Mouse (Mus musculus) kidney, embryonic 16.5 days (tissue): Measurements from ENCODE around the gene Htra1. TPM values are rescaled to one million over a fixed set of nuclear protein-coding genes. Genes with fewer than 3 reads are reported as not detected.

ENCODE experiments used
- ATAC-seq: fragments of 200-750 bp; cut with Nextera tagmentation; 2 replicates; pipeline ENCODE4 v1.8.0; 2017; ENCODE audit warnings: moderate TSS enrichment; ENCODE audit not compliant: low FRiP score, low TSS enrichment
- H3K27ac ChIP-seq: fragments of 300-500 bp; sonication (generic); 2 replicates; pipeline ENCODE4 v1.5.1; 2014; ENCODE audit warnings: low read length
- H3K27me3 ChIP-seq: fragments of 300-500 bp; sonication (generic); 2 replicates; pipeline ENCODE4 v1.6.1; 2014; ENCODE audit warnings: low read length, control low read depth, mixed read lengths; ENCODE audit not compliant: insufficient read depth
- H3K36me3 ChIP-seq: fragments of 300-500 bp; sonication (generic); 2 replicates; pipeline ENCODE4 v1.6.1; 2014; ENCODE audit warnings: low read length, control low read depth, mixed read lengths; ENCODE audit not compliant: insufficient read depth
- H3K4me1 ChIP-seq: fragments of 300-500 bp; sonication (generic); 2 replicates; pipeline ENCODE4 v1.6.1; 2014; ENCODE audit warnings: low read length, control low read depth, mixed read lengths; ENCODE audit not compliant: insufficient read depth
- H3K4me2 ChIP-seq: fragments of 300-500 bp; sonication (generic); replicated peaks from 2 replicates; pipeline ENCODE4 v1.6.1; 2014; ENCODE audit warnings: low read depth, low read length
- H3K4me3 ChIP-seq: fragments of 300-500 bp; sonication (generic); 2 replicates; pipeline ENCODE4 v1.5.1; 2014; ENCODE audit warnings: mild to moderate bottlenecking, low read length
- H3K9ac ChIP-seq: fragments of 300-500 bp; sonication (generic); replicated peaks from 2 replicates; pipeline ENCODE4 v1.6.1; 2014; ENCODE audit warnings: low read length
- H3K9me3 ChIP-seq: fragments of 300-500 bp; sonication (generic); 2 replicates; pipeline ENCODE4 v1.6.1; 2016; ENCODE audit warnings: low read length, control low read depth
- WGBS: fragments of 180-500 bp; shearing (Covaris S2); extraction: QIAGEN DNeasy Blood & Tissue Kit; methylation state at CpG from one replicate; pipeline ENCODE4 v1.1.7; 2014; 5-methylcytosine and 5-hydroxymethylcytosine counted together
- polyA plus RNA-seq: library from polyadenylated mRNA; unstranded; fragments of >200 nt; fragmentation: Nextera tagmentation; extraction: Ambion mirVana; gene quantifications from 2 replicates; pipeline ENCODE4 v1.2.1, GENCODE M21; 2015

Htra1 gene
- polyA plus RNA-seq, 1 experiment from 2014 or later = 13.4 TPM

DNA sequence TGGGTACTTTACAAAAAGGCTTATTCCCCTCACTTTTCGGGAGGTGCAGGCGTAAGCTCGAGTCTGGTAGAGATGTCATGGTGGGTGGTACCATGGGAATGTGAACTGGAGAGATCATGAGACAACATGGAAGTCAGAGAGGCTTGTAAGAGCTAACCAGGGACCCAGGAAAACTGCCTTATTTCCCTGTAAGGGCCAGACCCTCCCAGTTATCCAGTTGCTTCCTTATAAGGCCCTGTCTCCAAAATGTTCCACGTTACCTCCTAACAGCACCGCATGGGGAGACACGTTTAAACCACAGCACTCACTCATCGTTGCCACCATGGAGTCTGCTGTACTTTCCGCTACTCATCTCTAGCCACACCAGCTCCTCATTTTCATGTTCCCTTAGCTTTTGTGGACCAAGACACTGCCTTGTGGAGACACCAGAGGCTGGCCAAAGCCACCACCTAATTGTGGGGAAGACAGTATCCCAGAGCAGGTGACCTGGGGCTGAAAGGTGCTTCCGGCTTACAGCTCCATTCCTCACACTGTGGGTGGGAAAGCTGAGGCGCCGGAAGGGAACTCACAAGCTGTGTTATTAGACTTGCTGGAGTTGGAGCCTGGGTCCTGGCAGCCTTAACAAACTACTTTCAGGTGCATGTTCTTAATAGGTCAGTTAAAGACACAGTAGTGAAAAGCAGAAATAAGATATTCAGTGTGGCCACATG, 9.0 kb downstream of the Htra1 start:
- H3K9ac ChIP-seq = no peak overlapping the region
- H3K4me1 ChIP-seq = no peaks in the 10 kb centered on the region
- H3K27ac ChIP-seq = no peak overlapping the region
- H3K9me3 ChIP-seq = no peaks in the 10 kb centered on the region
- no peak for ATAC-seq
- H3K36me3 ChIP-seq = no peaks in the 10 kb centered on the region
- 88% methylated on average over 11 of the region's 11 CpGs for WGBS
- H3K27me3 ChIP-seq = no peaks in the 10 kb centered on the region
- no peak overlapping the region for H3K4me2 ChIP-seq
- no peak overlapping the region for H3K4me3 ChIP-seq

DNA sequence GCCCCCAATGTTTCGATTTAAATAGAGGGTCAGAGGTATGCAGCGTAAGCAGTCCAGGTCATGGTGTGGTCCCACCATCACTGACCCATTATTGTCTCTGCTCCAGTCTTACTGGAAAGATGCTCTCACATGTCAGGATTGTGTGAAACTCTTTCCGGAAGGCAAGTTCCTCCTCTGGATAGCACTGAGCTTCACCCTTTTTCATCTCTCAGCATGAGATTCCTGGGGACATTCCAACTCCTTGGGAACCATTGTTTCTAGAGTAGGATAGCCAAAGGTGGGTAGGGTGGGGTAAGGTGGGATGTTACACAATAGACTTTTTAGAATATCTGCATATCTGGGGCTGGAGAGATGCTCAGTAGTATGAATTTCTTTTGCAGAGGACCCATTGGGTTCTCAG, 9.8 kb downstream of the Htra1 start:
- Histone ChIP-seq H3K4me3 (no peak overlapping the region), H3K27ac (no peak overlapping the region), H3K4me2 (no peak overlapping the region), H3K4me1 (no peaks in the 10 kb centered on the region), H3K36me3 (no peaks in the 10 kb centered on the region), H3K9me3 (no peaks in the 10 kb centered on the region), H3K9ac (no peak overlapping the region), H3K27me3 (no peaks in the 10 kb centered on the region)
- ATAC-seq = no peak
- 92% methylated on average over 3 of the region's 3 CpGs for WGBS

DNA sequence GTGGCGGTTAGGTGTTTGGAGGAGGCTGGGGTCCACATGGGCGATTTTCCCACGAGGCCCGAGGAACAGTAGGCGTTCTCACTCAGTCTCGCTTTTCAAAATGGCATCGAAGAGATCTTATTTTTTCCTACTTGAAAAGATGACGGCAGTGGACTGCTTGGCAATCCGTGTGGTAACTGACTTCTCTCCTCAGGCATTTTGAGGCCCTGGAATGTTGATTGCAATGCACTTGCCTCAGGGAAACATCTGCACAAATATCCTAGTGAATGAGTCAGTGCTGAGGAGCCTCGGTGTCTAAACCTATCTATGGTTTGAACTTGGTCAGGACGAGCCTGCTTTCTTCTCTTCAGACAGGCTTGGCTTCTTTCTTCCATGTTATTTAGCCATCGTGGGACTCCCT, 10.4 kb downstream of the Htra1 start:
- Histone ChIP-seq H3K4me2 (no peak overlapping the region), H3K27me3 (no peaks in the 10 kb centered on the region), H3K4me3 (no peak overlapping the region), H3K27ac (no peak overlapping the region), H3K9ac (no peak overlapping the region), H3K4me1 (no peaks in the 10 kb centered on the region), H3K36me3 (no peaks in the 10 kb centered on the region), H3K9me3 (no peaks in the 10 kb centered on the region)
- 86% methylated on average over 12 of the region's 12 CpGs for WGBS
- no peak for ATAC-seq

DNA sequence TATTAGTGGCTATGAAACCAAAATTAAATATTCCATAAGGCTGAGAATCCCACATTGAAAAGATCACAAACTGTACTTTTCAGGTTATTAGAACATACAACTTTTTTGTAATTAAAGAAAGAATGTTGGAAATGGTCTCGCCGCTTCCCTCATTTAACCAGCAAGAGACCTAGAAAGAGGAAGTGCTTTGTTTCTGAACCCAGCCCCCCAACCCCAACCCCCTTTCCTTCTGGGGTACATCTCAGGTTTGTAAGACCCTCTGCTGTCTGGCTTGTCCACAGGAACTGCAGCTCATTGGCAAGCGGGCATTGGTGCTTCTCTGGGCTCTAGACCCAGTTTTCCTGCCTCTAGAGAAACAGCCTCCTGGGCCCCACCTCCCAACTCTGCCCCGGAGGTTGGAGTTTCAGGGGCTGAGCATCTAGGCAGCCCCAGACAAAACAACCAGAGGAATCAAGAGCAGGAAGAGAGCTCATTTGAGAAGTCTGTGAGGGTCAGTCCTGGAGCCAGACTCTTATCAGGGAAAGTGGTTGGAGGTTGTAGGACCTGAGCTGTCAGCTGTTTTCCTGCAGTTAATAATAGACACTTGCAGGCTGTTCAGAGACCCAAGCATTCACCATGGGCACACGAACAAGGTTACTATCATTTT, 12.8 kb downstream of the Htra1 start:
- WGBS = 47% methylated on average over 5 of the region's 5 CpGs
- ATAC-seq = peak; percentile 50; the same call in 1 of the 2 replicates
- Histone ChIP-seq H3K27me3 (no peaks in the 10 kb centered on the region), H3K27ac (0 out of 2 replicates have a peak overlapping the region, but pooled peaks have one; percentile 43), H3K4me2 (no peak overlapping the region), H3K9ac (peak overlapping the region; percentile 36; the same call in 1 of the 2 replicates), H3K9me3 (no peaks in the 10 kb centered on the region), H3K36me3 (no peaks in the 10 kb centered on the region), H3K4me3 (no peak overlapping the region), H3K4me1 (no peaks in the 10 kb centered on the region)

DNA sequence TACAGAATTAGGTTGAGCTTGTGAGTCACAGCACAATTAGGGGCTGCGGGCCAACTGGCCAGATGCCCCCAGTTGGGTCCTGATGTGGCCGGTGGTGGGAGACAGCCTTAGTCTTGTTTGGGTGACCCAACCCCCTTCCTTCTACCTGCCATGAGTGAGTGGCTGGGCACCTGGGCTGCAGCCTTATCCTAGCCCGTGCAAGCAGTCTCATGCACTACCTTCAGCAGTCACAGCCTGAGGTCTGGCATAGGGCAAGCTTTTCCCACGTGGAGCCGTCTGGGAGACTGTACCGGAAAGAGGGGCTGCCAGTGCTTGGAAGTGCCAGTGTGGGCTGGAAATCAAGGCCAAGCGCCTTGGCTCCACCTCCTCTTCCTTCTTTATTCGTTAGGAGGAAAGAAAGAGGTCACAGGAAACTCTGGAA, 13.4 kb downstream of the Htra1 start:
- no peaks in the 10 kb centered on the region for H3K4me1 ChIP-seq
- peak overlapping the region; percentile 35 for H3K27ac ChIP-seq
- H3K4me3 ChIP-seq = no peak overlapping the region
- H3K4me2 ChIP-seq = 0 out of 2 replicates have a peak overlapping the region, but pooled peaks have one; percentile 13
- 42% methylated on average over 8 of the region's 8 CpGs for WGBS
- no peaks in the 10 kb centered on the region for H3K9me3 ChIP-seq
- no peak overlapping the region for H3K9ac ChIP-seq
- peak; percentile 71 for ATAC-seq
- no peaks in the 10 kb centered on the region for H3K36me3 ChIP-seq
- H3K27me3 ChIP-seq = no peaks in the 10 kb centered on the region

DNA sequence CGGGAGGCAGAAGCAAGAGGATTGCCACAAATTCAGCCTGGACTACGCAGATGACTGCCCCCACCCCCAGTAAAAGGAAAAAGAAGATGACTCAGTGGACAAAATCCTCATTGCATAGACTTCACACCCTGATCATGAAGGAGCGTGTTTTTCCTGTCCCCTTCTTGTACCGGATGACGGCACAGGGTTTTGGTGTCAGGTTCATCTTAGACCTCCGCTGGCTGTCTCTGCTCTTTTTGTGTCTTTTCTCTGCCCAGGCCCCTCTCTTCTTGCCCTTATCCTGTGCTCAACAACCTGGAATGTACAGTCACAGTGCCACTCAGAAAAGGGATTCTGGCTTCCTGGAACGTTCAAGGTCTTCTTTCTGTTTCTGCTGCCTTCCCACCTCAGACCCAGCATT, 14.6 kb downstream of the Htra1 start:
- WGBS = 77% methylated on average over 7 of the region's 7 CpGs
- no peak overlapping the region for H3K4me3 ChIP-seq

DNA sequence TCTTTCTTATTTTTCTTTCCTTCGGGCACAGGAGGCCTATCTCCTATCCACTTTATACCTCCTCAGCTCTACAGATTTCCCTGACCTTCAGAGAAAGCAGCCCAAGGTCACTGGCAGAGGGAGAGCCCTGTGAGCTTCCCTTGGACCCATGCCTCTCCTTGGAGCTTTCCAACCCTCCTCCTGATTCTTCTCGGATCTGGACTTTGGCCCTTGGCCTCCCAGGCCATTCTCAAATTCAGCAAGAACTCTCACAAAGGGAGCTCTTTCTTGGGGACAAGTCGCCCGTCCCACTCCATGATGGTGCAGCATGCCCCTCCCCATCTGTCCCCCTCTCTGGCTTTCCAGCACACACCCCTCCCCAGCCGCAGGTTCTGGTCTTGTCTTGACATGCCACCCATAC, 15.1 kb downstream of the Htra1 start:
- 92% methylated on average over 5 of the region's 5 CpGs for WGBS
- H3K27ac ChIP-seq = no peak overlapping the region
- ATAC-seq = no peak

More for the DNA sequence above, 14.6 kb downstream of the Htra1 start:
- H3K9ac ChIP-seq = no peak overlapping the region
- no peak overlapping the region for H3K4me2 ChIP-seq
- H3K4me1 ChIP-seq = no peaks in the 10 kb centered on the region
- H3K27ac ChIP-seq = no peak overlapping the region
- no peaks in the 10 kb centered on the region for H3K27me3 ChIP-seq
- no peak for ATAC-seq
- no peaks in the 10 kb centered on the region for H3K9me3 ChIP-seq
- H3K36me3 ChIP-seq = no peaks in the 10 kb centered on the region

DNA sequence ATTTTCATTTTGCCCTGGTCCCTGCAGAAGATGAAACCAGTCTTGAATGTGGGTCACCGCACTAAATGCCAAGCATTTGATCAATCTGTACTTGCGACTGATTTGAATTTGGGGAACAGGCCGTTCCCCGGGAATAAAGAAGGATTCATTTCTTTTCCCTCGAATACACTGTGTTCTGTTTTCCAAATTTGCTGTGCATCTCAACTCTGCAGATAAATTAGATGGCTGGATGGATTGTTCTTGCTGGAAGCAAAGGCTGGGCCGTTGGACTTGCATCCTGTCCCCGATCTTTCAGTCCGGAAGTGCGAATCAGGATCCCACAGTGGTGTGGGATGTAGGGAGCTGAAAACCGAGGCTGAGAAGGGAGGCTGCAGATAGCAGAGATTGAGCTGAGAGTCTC, 17.5 kb downstream of the Htra1 start:
- Histone ChIP-seq H3K9ac (no peak overlapping the region), H3K27me3 (no peaks in the 10 kb centered on the region)

More for the DNA sequence above, 15.1 kb downstream of the Htra1 start:
- H3K4me3 ChIP-seq = no peak overlapping the region
- no peak overlapping the region for H3K9ac ChIP-seq
- no peaks in the 10 kb centered on the region for H3K36me3 ChIP-seq
- H3K4me2 ChIP-seq = no peak overlapping the region
- H3K4me1 ChIP-seq = no peaks in the 10 kb centered on the region
- H3K9me3 ChIP-seq = no peaks in the 10 kb centered on the region
- no peaks in the 10 kb centered on the region for H3K27me3 ChIP-seq

DNA sequence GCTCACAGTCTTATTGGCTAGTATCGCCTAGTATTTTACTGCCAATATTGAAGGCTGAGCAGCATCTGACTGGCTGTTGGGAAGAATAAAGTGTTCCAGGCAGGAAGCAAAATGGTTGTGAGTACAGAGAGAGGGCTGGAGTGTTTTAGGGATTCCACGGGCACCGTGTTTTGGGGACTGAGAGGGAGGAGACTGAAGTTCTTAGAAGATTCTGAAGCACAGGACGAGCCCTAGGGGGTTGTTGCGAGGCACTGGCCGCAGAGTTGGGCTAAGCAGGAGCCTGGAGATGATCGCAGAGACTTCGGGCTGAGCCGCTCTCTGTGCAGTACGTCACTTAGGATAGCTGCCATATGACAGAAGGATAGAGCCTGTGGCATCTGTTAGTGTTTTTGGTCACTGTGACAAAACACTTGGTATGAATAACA, 18.3 kb downstream of the Htra1 start:
- Histone ChIP-seq H3K36me3 (no peaks in the 10 kb centered on the region), H3K9ac (no peak overlapping the region), H3K9me3 (no peaks in the 10 kb centered on the region), H3K27ac (no peak overlapping the region), H3K27me3 (no peaks in the 10 kb centered on the region), H3K4me2 (no peak overlapping the region), H3K4me3 (no peak overlapping the region), H3K4me1 (no peaks in the 10 kb centered on the region)
- ATAC-seq = no peak
- WGBS = 90% methylated on average over 10 of the region's 10 CpGs

More for the DNA sequence above, 17.5 kb downstream of the Htra1 start:
- no peaks in the 10 kb centered on the region for H3K36me3 ChIP-seq
- no peak overlapping the region for H3K4me3 ChIP-seq
- H3K4me1 ChIP-seq = no peaks in the 10 kb centered on the region
- H3K9me3 ChIP-seq = no peaks in the 10 kb centered on the region
- no peak overlapping the region for H3K27ac ChIP-seq
- no peak for ATAC-seq
- no peak overlapping the region for H3K4me2 ChIP-seq
- 91% methylated on average over 10 of the region's 10 CpGs for WGBS

DNA sequence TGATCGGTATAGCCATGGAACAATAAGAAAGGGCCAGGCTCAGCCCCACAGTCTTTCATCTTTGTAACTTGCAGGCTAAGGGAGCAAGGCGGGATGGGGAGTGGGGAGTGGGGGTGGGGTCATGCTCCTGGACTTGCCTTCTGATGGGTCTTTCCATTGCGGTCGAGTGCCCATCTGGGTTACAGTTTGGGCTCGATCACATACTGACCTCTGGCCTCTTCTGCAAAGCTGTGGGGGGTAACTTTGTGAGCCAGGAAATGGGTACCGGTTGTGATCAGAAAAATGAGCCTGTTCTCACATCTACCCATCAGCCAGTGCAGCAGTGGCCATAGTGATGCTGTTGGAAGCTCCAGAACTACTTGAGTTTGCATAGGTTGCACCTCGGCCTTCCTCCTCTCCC, 22.6 kb downstream of the Htra1 start:
- no peak overlapping the region for H3K27ac ChIP-seq
- 0 out of 2 replicates have a peak, but pooled peaks cover 6% of the 10 kb centered on the region for H3K4me1 ChIP-seq
- no peak overlapping the region for H3K4me2 ChIP-seq
- H3K9me3 ChIP-seq = no peaks in the 10 kb centered on the region
- no peak for ATAC-seq
- H3K36me3 ChIP-seq = no peaks in the 10 kb centered on the region
- no peak overlapping the region for H3K9ac ChIP-seq
- no peak overlapping the region for H3K4me3 ChIP-seq
- no peaks in the 10 kb centered on the region for H3K27me3 ChIP-seq
- WGBS = 64% methylated on average over 7 of the region's 7 CpGs
